Mouse (Mus musculus) urinary bladder, postnatal 10 days (tissue): ENCODE data around the gene Adam15.

Experiments used
- DNase-seq: peaks from one replicate; pipeline ENCODE4 v3.0.0; 2022; ENCODE audit warnings: low spot score

Gene Adam15

GRCm38 (mm10) chr3:89351271-89351670, 1.5 kb upstream of the Adam15 start:
- DNase-seq: no peak

- no peak for DNase-seq
These were observed 606 bp downstream of the Adam15 start for GRCm38 (mm10) chr3:89348911-89349868.

- no peak for DNase-seq
These were observed 1.9 kb downstream of the Adam15 start for GRCm38 (mm10) chr3:89347916-89348315.

GRCm38 (mm10) chr3:89346815-89347540, 2.8 kb downstream of the Adam15 start:
- no peak for DNase-seq

- DNase-seq: no peak
These were observed 6.5 kb downstream of the Adam15 start for GRCm38 (mm10) chr3:89343279-89343678.

GRCm38 (mm10) chr3:89341794-89342193, 8.0 kb downstream of the Adam15 start:
- DNase-seq: no peak

- DNase-seq: peak; percentile 54
These were observed 9.3 kb downstream of the Adam15 start for GRCm38 (mm10) chr3:89340465-89340864.

GRCm38 (mm10) chr3:89339416-89339815, 10.4 kb downstream of the Adam15 start:
- no peak for DNase-seq

GRCm38 (mm10) chr3:89337721-89338578, 11.8 kb downstream of the Adam15 start, which contains the start of gene Efna4:
Gene Efna4, minus strand, starts transcription at chr3:89338028.
- no peak for DNase-seq

- no peak for DNase-seq
These were observed 12.6 kb downstream of the Adam15 start for GRCm38 (mm10) chr3:89337062-89337720.

GRCm38 (mm10) chr3:89336529-89336928, 13.3 kb downstream of the Adam15 start:
- DNase-seq: no peak

GRCm38 (mm10) chr3:89333053-89333452, 16.7 kb downstream of the Adam15 start:
- DNase-seq: no peak

GRCm38 (mm10) chr3:89332476-89332875, 17.3 kb downstream of the Adam15 start:
- no peak for DNase-seq

GRCm38 (mm10) chr3:89332013-89332412, 17.8 kb downstream of the Adam15 start:
- DNase-seq: no peak

GRCm38 (mm10) chr3:89331561-89331960, 18.2 kb downstream of the Adam15 start:
- no peak for DNase-seq

- no peak for DNase-seq
These were observed 18.8 kb downstream of the Adam15 start for GRCm38 (mm10) chr3:89330948-89331347.

GRCm38 (mm10) chr3:89330346-89330745, 19.4 kb downstream of the Adam15 start:
- DNase-seq: no peak

GRCm38 (mm10) chr3:89328623-89329022, 21.2 kb downstream of the Adam15 start:
- DNase-seq: no peak

- no peak for DNase-seq
These were observed 22.4 kb downstream of the Adam15 start for GRCm38 (mm10) chr3:89327371-89327870.

- no peak for DNase-seq
These were observed 23.9 kb downstream of the Adam15 start for GRCm38 (mm10) chr3:89325882-89326281.

GRCm38 (mm10) chr3:89322514-89323165, 27.2 kb downstream of the Adam15 start, which contains the start of gene Efna3:
Gene Efna3, minus strand, starts transcription at chr3:89322965.
- DNase-seq: no peak
